Mouse (Mus musculus) C2C12 (cell line): ENCODE measurements around the gene Ensa. TPM values are rescaled to one million over a fixed set of nuclear protein-coding genes. Genes with fewer than 3 reads are reported as not detected.

Experiments
- H3K27me3 ChIP-seq: one replicate; pipeline ENCODE4 v1.6.1; 2011; ENCODE audit not compliant: control insufficient read depth, insufficient read depth, insufficient read length
- H3K36me3 ChIP-seq: one replicate; pipeline ENCODE4 v1.6.1; 2011; ENCODE audit not compliant: control insufficient read depth, insufficient read depth
- H3K4me3 ChIP-seq: one replicate; pipeline ENCODE4 v1.5.1; 2011; ENCODE audit warnings: mild to moderate bottlenecking, control low read depth; ENCODE audit not compliant: poor library complexity, insufficient read depth, severe bottlenecking
- H3K79me2 ChIP-seq: one replicate; pipeline ENCODE4 v1.6.1; 2011; ENCODE audit not compliant: control insufficient read depth, insufficient read depth
- H3K79me3 ChIP-seq: one replicate; pipeline ENCODE4 v1.6.1; 2011; ENCODE audit warnings: low read depth, control low read depth
- H3ac ChIP-seq: one replicate; pipeline ENCODE3; 2011; ENCODE audit warnings: low read depth; ENCODE audit not compliant: control insufficient read depth, insufficient read length
- CEBPB ChIP-seq: IDR thresholded peaks from one replicate; pipeline ENCODE4 v1.6.1; 2011; ENCODE audit warnings: low read depth, mild to moderate bottlenecking, control low read depth, moderate library complexity
- CTCF ChIP-seq: IDR thresholded peaks from one replicate; pipeline ENCODE4 v1.5.1; 2011; ENCODE audit not compliant: control insufficient read depth, insufficient read depth, insufficient read length
- FOSL1 ChIP-seq: IDR thresholded peaks from one replicate; pipeline ENCODE4 v1.8.0; 2011; ENCODE audit warnings: mild to moderate bottlenecking, low read length; ENCODE audit not compliant: poor library complexity, insufficient read depth, severe bottlenecking
- MAX ChIP-seq: IDR thresholded peaks from one replicate; pipeline ENCODE4 v1.6.1; 2011; ENCODE audit warnings: mild to moderate bottlenecking, control low read depth
- MYOD1 ChIP-seq: IDR thresholded peaks from one replicate; pipeline ENCODE4 v1.6.1; 2011; ENCODE audit warnings: low read depth; ENCODE audit not compliant: control insufficient read depth, insufficient read length
- MYOG ChIP-seq: IDR thresholded peaks from one replicate; pipeline ENCODE4 v1.6.1; 2011; ENCODE audit not compliant: control insufficient read depth, insufficient read length; ENCODE audit errors: extremely low read depth
- USF1 ChIP-seq: IDR thresholded peaks from one replicate; pipeline ENCODE4 v1.6.1; 2011; ENCODE audit warnings: low read depth, mild to moderate bottlenecking, control low read depth, moderate library complexity
- polyA plus RNA-seq: library from polyadenylated mRNA; unstranded; fragments of >200 nt; fragmentation: generic; extraction: Trizol; gene quantifications from one replicate; pipeline ENCODE4 v1.2.1, GENCODE M21; 2012; ENCODE audit warnings: missing spikeins

The Ensa gene
- polyA plus RNA-seq, 1 experiment, result 42.0 TPM

- Histone ChIP-seq H3K79me2 (peaks cover 25% of the 10 kb centered on the region), H3K79me3 (peaks cover 6% of the 10 kb centered on the region), H3K36me3 (peaks cover 75% of the 10 kb centered on the region), H3K4me3 (no peak overlapping the region), H3ac (no peak overlapping the region), H3K27me3 (no peaks in the 10 kb centered on the region)
- TF ChIP-seq FOSL1 (no peak), USF1 (no peak), CTCF (peak; percentile 21)
Measured at GRCm38 (mm10) chr3:95632648-95633588, 8.1 kb downstream of the Ensa start.

GRCm38 (mm10) chr3:95635636-95636035 is 10.8 kb downstream of the Ensa start:
- H3K79me2 ChIP-seq, result peaks cover 6% of the 10 kb centered on the region
- peaks cover 62% of the 10 kb centered on the region for H3K36me3 ChIP-seq
- H3K79me3 ChIP-seq, result peaks cover 2% of the 10 kb centered on the region
- no peak overlapping the region for H3ac ChIP-seq
- no peak overlapping the region for H3K4me3 ChIP-seq
- TF ChIP-seq CEBPB, result no peak
- TF ChIP-seq FOSL1, result no peak
- TF ChIP-seq CTCF, result no peak
- no peak for TF ChIP-seq MAX
- TF ChIP-seq MYOG, result no peak
- TF ChIP-seq MYOD1, result no peak
- no peak for TF ChIP-seq USF1
- H3K27me3 ChIP-seq, result no peaks in the 10 kb centered on the region

- H3K79me2 ChIP-seq, result peaks cover 6% of the 10 kb centered on the region
- H3K79me3 ChIP-seq, result peaks cover 2% of the 10 kb centered on the region
- no peak overlapping the region for H3ac ChIP-seq
- peaks cover 58% of the 10 kb centered on the region for H3K36me3 ChIP-seq
- no peak for TF ChIP-seq CTCF
- no peak for TF ChIP-seq MAX
- TF ChIP-seq FOSL1, result no peak
- TF ChIP-seq MYOG, result no peak
- TF ChIP-seq USF1, result no peak
- no peak for TF ChIP-seq MYOD1
- no peak for TF ChIP-seq CEBPB
- no peaks in the 10 kb centered on the region for H3K27me3 ChIP-seq
- H3K4me3 ChIP-seq, result no peak overlapping the region
Measured at GRCm38 (mm10) chr3:95636072-95636471, 11.3 kb downstream of the Ensa start.

- Histone ChIP-seq H3K36me3 (peaks cover 28% of the 10 kb centered on the region), H3K4me3 (no peak overlapping the region), H3K27me3 (no peaks in the 10 kb centered on the region), H3K79me2 (no peaks in the 10 kb centered on the region), H3ac (no peak overlapping the region), H3K79me3 (no peaks in the 10 kb centered on the region)
- no peak for TF ChIP-seq MAX
- no peak for TF ChIP-seq CEBPB
- no peak for TF ChIP-seq USF1
- no peak for TF ChIP-seq CTCF
- TF ChIP-seq MYOG, result no peak
- TF ChIP-seq MYOD1, result no peak
- TF ChIP-seq FOSL1, result no peak
Measured at GRCm38 (mm10) chr3:95639694-95640093, 14.9 kb downstream of the Ensa start.

- H3ac ChIP-seq, result no peak overlapping the region
Measured at GRCm38 (mm10) chr3:95643097-95643496, 18.3 kb downstream of the Ensa start.

More at GRCm38 (mm10) chr3:95643097-95643496, 18.3 kb downstream of the Ensa start:
- H3K79me2 ChIP-seq, result no peaks in the 10 kb centered on the region
- no peak for TF ChIP-seq CTCF
- TF ChIP-seq MYOG, result no peak
- TF ChIP-seq MAX, result no peak
- TF ChIP-seq CEBPB, result no peak
- no peak for TF ChIP-seq MYOD1
- TF ChIP-seq USF1, result no peak
- no peak for TF ChIP-seq FOSL1
- H3K4me3 ChIP-seq, result no peak overlapping the region
- no peaks in the 10 kb centered on the region for H3K79me3 ChIP-seq
- H3K27me3 ChIP-seq, result no peaks in the 10 kb centered on the region
- H3K36me3 ChIP-seq, result peaks cover 10% of the 10 kb centered on the region
